Mouse (Mus musculus): Measurements from ENCODE around the gene Zc3hc1. TPM values are rescaled to one million over a fixed set of nuclear protein-coding genes. Genes with fewer than 3 reads are reported as not detected.
"Not testable (repeated sequence)": the region's sequence is repeated elsewhere in the genome, so short reads cannot be mapped to it uniquely, and the experiment has no call there.

Zc3hc1 gene
- total RNA-seq (2021) (10 to 100 TPM; 19.6 to 21.7 TPM), polyA plus RNA-seq (2012; rRNA removed) (16.9 and 18.1 TPM in 2 replicates)
- long read RNA-seq, transcript Zc3hc1-201 (10 exons, 1,824 nt), result major isoform, 25 of 28 reads
- long read RNA-seq, partial matches to known transcripts, result 1 of 28 reads
- long read RNA-seq, other reads (novel, unspliced or antisense), result 1 of 28 reads

GRCm38 (mm10) chr6:30390714-30391697 lies at the start of gene Zc3hc1:
Gene Zc3hc1 (minus strand): TSS chr6:30391028.
- peak; percentile 88 for DNase-seq

GRCm38 (mm10) chr6:30439576-30439975 lies 48.7 kb upstream of the Zc3hc1 start:
- no peak for DNase-seq

GRCm38 (mm10) chr6:30437054-30437453 lies 46.2 kb upstream of the Zc3hc1 start:
- no peak for DNase-seq

GRCm38 (mm10) chr6:30436476-30436875 lies 45.6 kb upstream of the Zc3hc1 start:
- DNase-seq, result no peak

- no peak for DNase-seq
Measured at GRCm38 (mm10) chr6:30432461-30433192, 41.8 kb upstream of the Zc3hc1 start.

GRCm38 (mm10) chr6:30416801-30417200 lies 26.0 kb upstream of the Zc3hc1 start:
- DNase-seq, result no peak

GRCm38 (mm10) chr6:30416126-30416525 lies 25.3 kb upstream of the Zc3hc1 start:
- DNase-seq, result no peak

- no peak for DNase-seq
Measured at GRCm38 (mm10) chr6:30411311-30411710, 20.5 kb upstream of the Zc3hc1 start.

- DNase-seq, result no peak
Measured at GRCm38 (mm10) chr6:30409399-30410093, 18.7 kb upstream of the Zc3hc1 start.

- DNase-seq, result no peak
Measured at GRCm38 (mm10) chr6:30408276-30408675, 17.4 kb upstream of the Zc3hc1 start.

- DNase-seq, result no peak
Measured at GRCm38 (mm10) chr6:30404671-30405070, 13.8 kb upstream of the Zc3hc1 start.

- DNase-seq, result peak; percentile 71
Measured at GRCm38 (mm10) chr6:30403465-30403864, 12.6 kb upstream of the Zc3hc1 start.

GRCm38 (mm10) chr6:30402091-30402491 lies 11.3 kb upstream of the Zc3hc1 start:
- no peak for DNase-seq

- peak; percentile 100 for DNase-seq
Measured at GRCm38 (mm10) chr6:30401308-30402015, 10.6 kb upstream of the Zc3hc1 start, which contains the start of gene Klhdc10. Gene Klhdc10 (plus strand): TSS chr6:30401868.

- DNase-seq, result no peak
Measured at GRCm38 (mm10) chr6:30400716-30401115, 9.9 kb upstream of the Zc3hc1 start.

GRCm38 (mm10) chr6:30400146-30400545 lies 9.3 kb upstream of the Zc3hc1 start:
- no peak for DNase-seq

GRCm38 (mm10) chr6:30391996-30392395 lies 1.2 kb upstream of the Zc3hc1 start:
- no peak for DNase-seq

- not testable (repeated sequence) for DNase-seq
Measured at GRCm38 (mm10) chr6:30390271-30390670, 557 bp downstream of the Zc3hc1 start.

GRCm38 (mm10) chr6:30381116-30381515 lies 9.7 kb downstream of the Zc3hc1 start:
- no peak for DNase-seq

GRCm38 (mm10) chr6:30375791-30376190 lies 15.0 kb downstream of the Zc3hc1 start:
- peak; percentile 36 for DNase-seq
